Mouse (Mus musculus): Measurements from ENCODE around the gene Manf. TPM values are rescaled to one million over a fixed set of nuclear protein-coding genes. Genes with fewer than 3 reads are reported as not detected.

Manf gene
- 100 to 1,000 TPM; 264 to 274 TPM for total RNA-seq (2021)
- long read RNA-seq, experiment 1, transcript Manf-202 (4 exons, 2,247 nt): major isoform, 98 of 110 reads
- long read RNA-seq, experiment 1, partial matches to known transcripts: 1 of 110 reads
- long read RNA-seq, experiment 1, other reads (novel, unspliced or antisense): 9 of 110 reads
- long read RNA-seq, experiment 2, transcript Manf-202 (4 exons, 2,247 nt): major isoform, 87 of 116 reads
- long read RNA-seq, experiment 2, partial matches to known transcripts: 2 of 116 reads
- long read RNA-seq, experiment 2, other reads (novel, unspliced or antisense): 24 of 116 reads

- DNase-seq (ENCODE audit: low spot score in 2 of 2): peak; percentile 83 to 92
These were observed at the start of gene Manf for GRCm38 (mm10) chr9:106891829-106892551. Manf (minus strand) TSS chr9:106891979.

- DNase-seq (ENCODE audit: low spot score in 2 of 2): no peak
These were observed 43.2 kb upstream of the Manf start for GRCm38 (mm10) chr9:106934998-106935397.

- no peak for DNase-seq (ENCODE audit: low spot score in 2 of 2)
These were observed 23.1 kb upstream of the Manf start for GRCm38 (mm10) chr9:106914878-106915277.

GRCm38 (mm10) chr9:106913759-106914158, 22.0 kb upstream of the Manf start:
- no peak for DNase-seq (ENCODE audit: low spot score in 2 of 2)

- DNase-seq (ENCODE audit: low spot score in 2 of 2): no peak
These were observed 19.8 kb upstream of the Manf start for GRCm38 (mm10) chr9:106911624-106912023.

- no peak for DNase-seq (ENCODE audit: low spot score in 2 of 2)
These were observed 16.9 kb upstream of the Manf start for GRCm38 (mm10) chr9:106908715-106909114.

GRCm38 (mm10) chr9:106908174-106908573, 16.4 kb upstream of the Manf start:
- DNase-seq (ENCODE audit: low spot score in 2 of 2): no peak

GRCm38 (mm10) chr9:106906597-106906996, 14.8 kb upstream of the Manf start:
- no peak for DNase-seq (ENCODE audit: low spot score in 2 of 2)

- DNase-seq (ENCODE audit: low spot score in 2 of 2): peak in 1 of 2 experiments; percentile 12
These were observed 12.0 kb upstream of the Manf start for GRCm38 (mm10) chr9:106903791-106904134.

GRCm38 (mm10) chr9:106903099-106903790, 11.5 kb upstream of the Manf start:
- DNase-seq (ENCODE audit: low spot score in 2 of 2): no peak

- DNase-seq (ENCODE audit: low spot score in 2 of 2): no peak
These were observed 9.8 kb upstream of the Manf start for GRCm38 (mm10) chr9:106901596-106901995.

GRCm38 (mm10) chr9:106898901-106899300, 7.1 kb upstream of the Manf start:
- DNase-seq (ENCODE audit: low spot score in 2 of 2): no peak

- no peak for DNase-seq (ENCODE audit: low spot score in 2 of 2)
These were observed 1.5 kb upstream of the Manf start for GRCm38 (mm10) chr9:106893327-106893726.

GRCm38 (mm10) chr9:106892552-106892875, 735 bp upstream of the Manf start:
- DNase-seq (ENCODE audit: low spot score in 2 of 2): no peak

- no peak for DNase-seq (ENCODE audit: low spot score in 2 of 2)
These were observed 438 bp downstream of the Manf start for GRCm38 (mm10) chr9:106891341-106891741.

GRCm38 (mm10) chr9:106890496-106891240, 1.1 kb downstream of the Manf start:
- no peak for DNase-seq (ENCODE audit: low spot score in 2 of 2)

GRCm38 (mm10) chr9:106889321-106889720, 2.5 kb downstream of the Manf start:
- DNase-seq (ENCODE audit: low spot score in 2 of 2): no peak

GRCm38 (mm10) chr9:106888346-106888745, 3.4 kb downstream of the Manf start:
- no peak for DNase-seq (ENCODE audit: low spot score in 2 of 2)

- peak; percentile 94 for DNase-seq (ENCODE audit: low spot score in 2 of 2)
These were observed 4.7 kb downstream of the Manf start, which contains the start of gene Rbm15b for GRCm38 (mm10) chr9:106886828-106887702. Rbm15b (minus strand) TSS chr9:106887428.
